Mouse (Mus musculus) bone marrow, adult 2 months (tissue): ENCODE measurements around the gene 4932429P05Rik. TPM values are rescaled to one million over a fixed set of nuclear protein-coding genes. Genes with fewer than 3 reads are reported as not detected.

Experiments used
- H3K27ac ChIP-seq: fragments of 200-500 bp; 2 replicates; pipeline ENCODE4 v1.5.1; 2012; ENCODE audit warnings: low read depth, mild to moderate bottlenecking, control low read depth, inconsistent platforms, low read length; ENCODE audit not compliant: control insufficient read depth, poor library complexity, insufficient read depth
- H3K4me1 ChIP-seq: fragments of 200-500 bp; 2 replicates; pipeline ENCODE4 v1.6.1; 2011; ENCODE audit warnings: low read length; ENCODE audit not compliant: control insufficient read depth, insufficient read depth
- H3K4me3 ChIP-seq: fragments of 200-500 bp; replicated peaks from 2 replicates; pipeline ENCODE3; 2011; ENCODE audit warnings: mild to moderate bottlenecking, low read depth, low read length, control low read depth; ENCODE audit not compliant: control insufficient read depth
- CTCF ChIP-seq: fragments of 200-500 bp; IDR thresholded peaks from 2 replicates; pipeline ENCODE4 v1.5.1; 2011; ENCODE audit warnings: low read length, control low read depth; ENCODE audit not compliant: control insufficient read depth, insufficient read depth
- POLR2A ChIP-seq: fragments of 200-500 bp; IDR thresholded peaks from 2 replicates; pipeline ENCODE4 v1.6.1; 2011; ENCODE audit warnings: low read depth, mild to moderate bottlenecking, control low read depth, low read length, borderline replicate concordance; ENCODE audit not compliant: control insufficient read depth
- polyA plus RNA-seq: library from polyadenylated mRNA; stranded (reverse); fragments of >200 nt; gene quantifications from 2 replicates; pipeline ENCODE4 v1.2.4, GENCODE M21; 2011; ENCODE audit warnings: low replicate concordance; ENCODE audit not compliant: missing spikeins, insufficient read depth, insufficient read length

Gene 4932429P05Rik
- polyA plus RNA-seq: not detected in 2 replicates

DNA sequence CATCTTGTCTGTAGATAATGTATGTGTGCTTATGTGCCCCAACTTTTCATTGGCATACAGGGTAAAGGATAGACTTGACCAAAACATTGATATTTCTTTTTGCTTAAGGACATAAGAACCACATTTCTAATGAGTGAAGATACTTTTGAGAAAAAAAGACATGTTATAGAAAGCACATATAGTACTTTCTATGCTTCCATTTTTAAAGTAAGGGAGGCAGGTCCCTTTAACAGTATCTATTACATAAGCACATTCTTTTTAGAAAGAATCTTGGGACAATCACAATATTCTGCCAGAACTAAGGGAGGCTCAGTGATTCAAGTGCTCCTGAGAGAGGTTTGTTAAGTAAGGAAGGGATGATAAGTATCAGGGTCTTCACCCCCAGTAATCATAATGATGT is at the start of gene 4932429P05Rik:
4932429P05Rik (plus strand) TSS at position 301 of the 400 bp plus-strand sequence.
- TF ChIP-seq CTCF (no peak), POLR2A (no peak)
- H3K27ac ChIP-seq: no peak within 1 kb of the TSS
- no peak within 1 kb of the TSS for H3K4me3 ChIP-seq
- no peaks in the 10 kb centered on the region for H3K4me1 ChIP-seq

Other genes starting within 250 kb of the 4932429P05Rik start
- not detected in 2 replicates for gene 4930415L06Rik, start 180.6 kb downstream of the 4932429P05Rik start, polyA plus RNA-seq